Mouse (Mus musculus) C2C12 (cell line): ENCODE measurements around the gene Bahcc1. TPM values are rescaled to one million over a fixed set of nuclear protein-coding genes. Genes with fewer than 3 reads are reported as not detected.

Experiments
- H3K27me3 ChIP-seq: one replicate; pipeline ENCODE4 v1.6.1; 2011; ENCODE audit not compliant: control insufficient read depth, insufficient read depth, insufficient read length
- H3K36me3 ChIP-seq: one replicate; pipeline ENCODE4 v1.6.1; 2011; ENCODE audit not compliant: control insufficient read depth, insufficient read depth
- H3K4me3 ChIP-seq: one replicate; pipeline ENCODE4 v1.5.1; 2011; ENCODE audit warnings: mild to moderate bottlenecking, control low read depth; ENCODE audit not compliant: poor library complexity, insufficient read depth, severe bottlenecking
- H3K79me2 ChIP-seq: one replicate; pipeline ENCODE4 v1.6.1; 2011; ENCODE audit not compliant: control insufficient read depth, insufficient read depth
- H3K79me3 ChIP-seq: one replicate; pipeline ENCODE4 v1.6.1; 2011; ENCODE audit warnings: low read depth, control low read depth
- H3ac ChIP-seq: one replicate; pipeline ENCODE3; 2011; ENCODE audit warnings: low read depth; ENCODE audit not compliant: control insufficient read depth, insufficient read length
- CEBPB ChIP-seq: IDR thresholded peaks from one replicate; pipeline ENCODE4 v1.6.1; 2011; ENCODE audit warnings: low read depth, mild to moderate bottlenecking, control low read depth, moderate library complexity
- CTCF ChIP-seq: IDR thresholded peaks from one replicate; pipeline ENCODE4 v1.5.1; 2011; ENCODE audit not compliant: control insufficient read depth, insufficient read depth, insufficient read length
- FOSL1 ChIP-seq: IDR thresholded peaks from one replicate; pipeline ENCODE4 v1.8.0; 2011; ENCODE audit warnings: mild to moderate bottlenecking, low read length; ENCODE audit not compliant: poor library complexity, insufficient read depth, severe bottlenecking
- MAX ChIP-seq: IDR thresholded peaks from one replicate; pipeline ENCODE4 v1.6.1; 2011; ENCODE audit warnings: mild to moderate bottlenecking, control low read depth
- MYOD1 ChIP-seq: IDR thresholded peaks from one replicate; pipeline ENCODE4 v1.6.1; 2011; ENCODE audit warnings: low read depth; ENCODE audit not compliant: control insufficient read depth, insufficient read length
- MYOG ChIP-seq: IDR thresholded peaks from one replicate; pipeline ENCODE4 v1.6.1; 2011; ENCODE audit not compliant: control insufficient read depth, insufficient read length; ENCODE audit errors: extremely low read depth
- USF1 ChIP-seq: IDR thresholded peaks from one replicate; pipeline ENCODE4 v1.6.1; 2011; ENCODE audit warnings: low read depth, mild to moderate bottlenecking, control low read depth, moderate library complexity
- polyA plus RNA-seq: library from polyadenylated mRNA; unstranded; fragments of >200 nt; fragmentation: generic; extraction: Trizol; gene quantifications from one replicate; pipeline ENCODE4 v1.2.1, GENCODE M21; 2012; ENCODE audit warnings: missing spikeins

Bahcc1 gene
- polyA plus RNA-seq, 1 experiment, result 10.8 TPM

DNA sequence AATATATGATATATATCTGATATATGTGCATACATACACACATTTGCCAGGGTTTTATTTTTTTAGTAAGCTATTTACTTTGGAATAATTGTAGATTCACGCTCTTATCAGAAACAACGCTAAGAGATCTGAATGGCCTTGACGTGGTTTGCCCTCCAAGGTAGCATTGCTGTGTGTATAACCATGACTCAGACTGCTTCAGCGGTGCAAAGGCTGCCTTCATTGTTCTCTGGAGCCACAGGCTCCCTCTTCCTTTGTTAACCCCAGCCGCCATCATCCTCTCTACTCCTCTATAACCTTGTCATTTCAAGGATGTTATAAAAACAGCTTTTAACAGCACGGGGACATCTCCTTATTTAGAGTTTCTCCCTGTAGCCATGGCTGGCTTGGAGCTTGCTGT lies 32.1 kb upstream of the Bahcc1 start:
- Histone ChIP-seq H3K79me2 (no peaks in the 10 kb centered on the region), H3ac (no peak overlapping the region), H3K36me3 (no peaks in the 10 kb centered on the region), H3K27me3 (peaks cover 3% of the 10 kb centered on the region), H3K79me3 (no peaks in the 10 kb centered on the region), H3K4me3 (no peak overlapping the region)
- TF ChIP-seq MYOD1 (no peak), CTCF (no peak), USF1 (no peak), MYOG (no peak), CEBPB (no peak), FOSL1 (no peak), MAX (no peak)

GRCm38 (mm10) chr11:120204200-120204599 lies 28.5 kb upstream of the Bahcc1 start:
- no peaks in the 10 kb centered on the region for H3K36me3 ChIP-seq
- no peaks in the 10 kb centered on the region for H3K79me2 ChIP-seq
- no peak overlapping the region for H3K4me3 ChIP-seq
- H3ac ChIP-seq, result no peak overlapping the region
- no peaks in the 10 kb centered on the region for H3K79me3 ChIP-seq
- TF ChIP-seq FOSL1 (no peak), MYOG (no peak), MAX (no peak), MYOD1 (no peak), CTCF (no peak)
- H3K27me3 ChIP-seq, result peaks cover 3% of the 10 kb centered on the region

DNA sequence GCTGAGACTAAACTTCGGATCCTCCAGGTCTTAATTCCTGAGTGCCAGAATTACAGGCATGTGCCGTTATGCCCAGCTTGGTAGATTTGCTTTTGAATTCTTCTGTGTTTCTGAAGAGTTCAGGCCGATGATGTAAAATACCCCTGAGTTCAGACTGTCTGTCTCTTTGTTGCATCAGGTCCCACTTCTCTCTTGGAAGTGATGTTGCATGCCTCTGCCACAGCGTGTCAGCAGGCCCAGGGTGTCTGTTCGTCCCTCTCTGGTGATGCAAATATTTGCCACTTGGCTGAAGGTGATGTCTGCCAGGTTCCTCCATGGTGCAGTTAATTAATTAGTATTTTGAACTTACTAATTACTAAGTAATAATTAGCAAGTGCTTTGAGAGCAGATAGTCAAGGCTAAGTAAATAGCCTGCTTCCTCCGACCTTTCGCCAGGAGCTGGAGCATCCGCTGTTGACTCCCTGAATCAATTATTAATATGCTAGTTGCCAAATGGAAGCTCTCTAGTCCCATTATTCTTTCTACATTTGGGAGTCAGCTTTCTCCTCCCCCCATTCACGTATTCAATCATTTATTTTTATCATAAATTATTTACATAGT lies 26.6 kb upstream of the Bahcc1 start:
- no peaks in the 10 kb centered on the region for H3K79me3 ChIP-seq
- TF ChIP-seq FOSL1, result no peak
- no peak for TF ChIP-seq MYOD1
- TF ChIP-seq CEBPB, result no peak
- TF ChIP-seq USF1, result no peak
- TF ChIP-seq MYOG, result no peak
- TF ChIP-seq CTCF, result no peak
- no peak for TF ChIP-seq MAX
- H3K27me3 ChIP-seq, result peaks cover 3% of the 10 kb centered on the region
- no peak overlapping the region for H3ac ChIP-seq
- H3K79me2 ChIP-seq, result no peaks in the 10 kb centered on the region
- H3K4me3 ChIP-seq, result no peak overlapping the region
- no peaks in the 10 kb centered on the region for H3K36me3 ChIP-seq

DNA sequence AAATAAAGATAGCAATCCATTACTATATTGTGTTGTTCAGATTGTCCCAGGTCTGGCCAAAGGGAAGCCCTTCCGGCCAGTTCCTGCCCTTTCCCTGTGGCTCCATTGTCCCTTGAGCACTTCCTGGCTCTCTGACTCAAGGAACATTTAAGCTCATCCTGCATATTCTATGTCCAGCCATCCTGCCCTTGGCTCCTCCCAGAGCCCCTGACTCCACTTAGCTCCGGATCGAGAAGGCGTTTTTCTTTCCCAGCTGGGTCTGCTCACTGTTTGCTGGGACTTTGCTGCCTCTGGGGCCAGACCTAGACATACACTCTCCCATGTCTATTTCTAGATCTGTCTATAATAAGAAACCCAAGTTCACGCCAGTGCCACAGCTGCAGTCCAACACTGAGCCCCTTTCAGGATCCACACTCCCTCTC lies 26.1 kb upstream of the Bahcc1 start:
- no peaks in the 10 kb centered on the region for H3K79me3 ChIP-seq
- H3K79me2 ChIP-seq, result no peaks in the 10 kb centered on the region
- peaks cover under 1% of the 10 kb centered on the region for H3K27me3 ChIP-seq
- no peak overlapping the region for H3K4me3 ChIP-seq
- no peak overlapping the region for H3ac ChIP-seq
- no peaks in the 10 kb centered on the region for H3K36me3 ChIP-seq
- TF ChIP-seq MYOD1, result no peak
- no peak for TF ChIP-seq FOSL1
- no peak for TF ChIP-seq CEBPB
- TF ChIP-seq MYOG, result no peak
- no peak for TF ChIP-seq CTCF
- TF ChIP-seq USF1, result no peak
- TF ChIP-seq MAX, result no peak

GRCm38 (mm10) chr11:120208848-120209247 lies 23.9 kb upstream of the Bahcc1 start:
- no peak for TF ChIP-seq MYOG
- no peak for TF ChIP-seq MYOD1
- TF ChIP-seq USF1, result no peak
- no peak for TF ChIP-seq FOSL1
- TF ChIP-seq CTCF, result no peak
- no peak for TF ChIP-seq MAX
- no peak for TF ChIP-seq CEBPB
- no peaks in the 10 kb centered on the region for H3K79me3 ChIP-seq
- no peak overlapping the region for H3K4me3 ChIP-seq
- no peaks in the 10 kb centered on the region for H3K79me2 ChIP-seq
- no peaks in the 10 kb centered on the region for H3K27me3 ChIP-seq
- H3K36me3 ChIP-seq, result no peaks in the 10 kb centered on the region
- H3ac ChIP-seq, result no peak overlapping the region

DNA sequence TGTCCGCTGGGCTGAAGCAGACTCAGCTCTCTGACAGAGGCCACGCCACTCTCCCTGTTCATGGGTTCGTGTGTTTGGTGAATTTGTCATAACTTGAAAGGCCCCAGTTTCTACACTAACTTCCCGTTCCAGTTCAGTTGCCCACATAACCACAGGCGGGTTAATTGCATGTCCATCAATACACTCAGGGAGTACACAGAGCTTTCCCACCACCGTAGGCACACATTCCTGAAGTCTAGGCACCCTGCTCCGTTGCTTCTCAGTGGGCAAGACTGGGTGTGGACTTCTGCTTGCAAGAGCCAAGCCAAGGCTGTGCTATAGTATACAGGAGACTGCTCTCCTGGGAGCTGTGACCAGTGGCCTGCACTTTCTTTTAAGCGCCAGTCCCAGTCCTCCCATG lies 23.3 kb upstream of the Bahcc1 start:
- Histone ChIP-seq H3ac (no peak overlapping the region), H3K79me2 (no peaks in the 10 kb centered on the region), H3K36me3 (no peaks in the 10 kb centered on the region), H3K79me3 (no peaks in the 10 kb centered on the region), H3K4me3 (no peak overlapping the region), H3K27me3 (no peaks in the 10 kb centered on the region)
- TF ChIP-seq FOSL1 (no peak), USF1 (no peak), CTCF (no peak), CEBPB (no peak), MYOD1 (no peak), MYOG (no peak), MAX (no peak)
